Mouse (Mus musculus) small intestine, adult 2 months (tissue): Measurements from ENCODE around the gene Tsnax. TPM values are rescaled to one million over a fixed set of nuclear protein-coding genes. Genes with fewer than 3 reads are reported as not detected.

Experiments used
- H3K27ac ChIP-seq: fragments of 200-500 bp; 2 replicates; pipeline ENCODE4 v1.5.1; 2012; ENCODE audit warnings: low read depth, low read length, control low read depth, inconsistent platforms; ENCODE audit not compliant: insufficient read depth
- H3K27me3 ChIP-seq: fragments of 200-500 bp; 2 replicates; pipeline ENCODE4 v1.6.1; 2012; ENCODE audit warnings: mild to moderate bottlenecking, moderate library complexity, low read length, inconsistent platforms; ENCODE audit not compliant: control insufficient read depth, insufficient read depth
- H3K36me3 ChIP-seq: fragments of 200-500 bp; 2 replicates; pipeline ENCODE4 v1.6.1; 2012; ENCODE audit warnings: mild to moderate bottlenecking, low read length, control low read depth, inconsistent platforms; ENCODE audit not compliant: control insufficient read depth, insufficient read depth
- H3K4me1 ChIP-seq: fragments of 200-500 bp; 2 replicates; pipeline ENCODE4 v1.6.1; 2012; ENCODE audit warnings: low read length, inconsistent platforms, mixed read lengths; ENCODE audit not compliant: control insufficient read depth, insufficient read depth, insufficient read length
- H3K4me3 ChIP-seq: fragments of 200-500 bp; 2 replicates; pipeline ENCODE4 v1.5.1; 2012; ENCODE audit warnings: low read depth, mild to moderate bottlenecking, control low read depth, inconsistent platforms, low read length, moderate library complexity
- CTCF ChIP-seq: fragments of 200-500 bp; IDR thresholded peaks from 2 replicates; pipeline ENCODE4 v1.5.1; 2012; ENCODE audit warnings: low read depth, mild to moderate bottlenecking, control low read depth, inconsistent platforms, low read length, moderate library complexity, mixed read lengths; ENCODE audit not compliant: insufficient replicate concordance, insufficient read length; ENCODE audit errors: extremely low read depth
- POLR2A ChIP-seq: fragments of 200-500 bp; IDR thresholded peaks from 2 replicates; pipeline ENCODE4 v1.6.1; 2012; ENCODE audit warnings: low read depth, mild to moderate bottlenecking, control low read depth, inconsistent platforms, low read length, moderate library complexity
- WGBS: fragments of 180-500 bp; shearing (Covaris S2); methylation state at CpG from one replicate; pipeline ENCODE4 v1.1.7; 2018; 5-methylcytosine and 5-hydroxymethylcytosine counted together
- polyA plus RNA-seq: library from polyadenylated mRNA; depleted of rRNA; stranded (reverse); fragments of >200 nt; gene quantifications from 2 replicates; pipeline ENCODE4 v1.2.3, GENCODE M21; 2012

Gene Tsnax
- polyA plus RNA-seq, 1 experiment, result 12.0 TPM

DNA sequence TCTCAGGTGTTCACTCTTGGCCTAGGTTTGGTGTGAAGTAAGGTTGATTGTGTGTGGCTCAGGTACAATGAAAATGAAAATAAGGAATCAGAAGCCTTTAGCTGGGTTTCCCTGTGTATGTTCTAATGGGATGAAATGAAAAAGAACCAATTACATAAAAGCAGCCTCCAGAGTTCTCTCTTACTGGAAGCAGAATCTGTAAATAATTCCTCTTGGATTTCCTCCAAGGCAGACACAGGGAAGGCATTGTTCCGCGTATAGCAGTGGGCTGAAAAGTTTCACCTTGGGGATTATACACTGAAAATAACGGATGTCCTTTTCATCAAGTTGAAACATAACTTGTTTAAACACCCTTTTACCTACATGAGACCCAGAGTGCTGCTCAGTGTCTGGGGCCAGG lies 14.4 kb downstream of the Tsnax start:
- Histone ChIP-seq H3K27me3 (no peaks in the 10 kb centered on the region), H3K4me1 (peaks cover 9% of the 10 kb centered on the region), H3K36me3 (peaks cover 55% of the 10 kb centered on the region), H3K27ac (no peak overlapping the region), H3K4me3 (no peak overlapping the region)
- no peak for TF ChIP-seq CTCF
- no peak for TF ChIP-seq POLR2A
- WGBS, result 42% methylated on average over 3 of the region's 3 CpGs

DNA sequence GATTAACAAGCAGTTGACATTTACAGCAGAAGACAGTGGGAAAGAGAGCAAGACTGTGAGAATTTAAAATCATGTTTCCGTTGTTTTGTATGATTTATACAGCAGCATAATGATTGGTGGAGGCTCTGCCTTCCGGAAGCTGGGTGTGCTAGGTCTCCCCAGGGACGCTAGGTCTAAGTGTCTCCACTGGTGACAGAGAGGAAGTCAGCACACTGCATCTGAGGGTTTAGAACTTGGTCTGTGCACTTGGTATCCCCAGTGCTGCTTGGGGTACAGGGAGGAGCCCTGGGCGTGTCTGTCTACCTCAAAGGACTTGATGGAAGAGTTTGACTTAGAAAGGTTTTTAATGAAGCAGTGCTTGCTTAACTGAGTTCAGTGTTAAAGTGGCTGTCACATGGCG lies 16.0 kb downstream of the Tsnax start:
- no peak overlapping the region for H3K4me3 ChIP-seq
- peaks cover 13% of the 10 kb centered on the region for H3K4me1 ChIP-seq
- no peaks in the 10 kb centered on the region for H3K27me3 ChIP-seq
- H3K27ac ChIP-seq, result no peak overlapping the region
- TF ChIP-seq CTCF (no peak), POLR2A (no peak)
- H3K36me3 ChIP-seq, result peaks cover 63% of the 10 kb centered on the region
- WGBS, result 93% methylated on average over 5 of the region's 5 CpGs

DNA sequence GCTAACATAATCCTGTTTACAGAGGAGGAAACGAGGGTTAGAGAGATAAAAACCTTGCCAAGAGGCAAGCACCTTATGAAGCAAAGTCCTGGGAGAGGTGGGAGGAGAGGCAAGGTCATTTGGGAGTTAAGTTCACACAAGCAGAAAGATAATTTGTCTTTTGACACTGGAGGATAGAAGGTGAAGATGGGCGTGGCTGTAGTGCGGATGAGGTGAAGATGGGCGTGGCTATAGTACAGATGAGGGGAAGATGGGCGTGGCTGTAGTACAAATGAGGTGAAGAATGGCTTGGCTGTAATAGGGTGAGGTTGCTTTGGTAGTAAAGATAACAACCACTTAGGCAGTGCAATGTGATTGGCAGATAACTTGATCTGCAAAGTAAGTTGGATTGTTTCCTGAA lies 18.5 kb downstream of the Tsnax start:
- 27% methylated on average over 5 of the region's 5 CpGs for WGBS
- Histone ChIP-seq H3K27me3 (no peaks in the 10 kb centered on the region), H3K27ac (peak overlapping the region; percentile 73), H3K36me3 (peaks cover 47% of the 10 kb centered on the region), H3K4me1 (peaks cover 17% of the 10 kb centered on the region), H3K4me3 (no peak overlapping the region)
- TF ChIP-seq POLR2A (no peak), CTCF (no peak)

DNA sequence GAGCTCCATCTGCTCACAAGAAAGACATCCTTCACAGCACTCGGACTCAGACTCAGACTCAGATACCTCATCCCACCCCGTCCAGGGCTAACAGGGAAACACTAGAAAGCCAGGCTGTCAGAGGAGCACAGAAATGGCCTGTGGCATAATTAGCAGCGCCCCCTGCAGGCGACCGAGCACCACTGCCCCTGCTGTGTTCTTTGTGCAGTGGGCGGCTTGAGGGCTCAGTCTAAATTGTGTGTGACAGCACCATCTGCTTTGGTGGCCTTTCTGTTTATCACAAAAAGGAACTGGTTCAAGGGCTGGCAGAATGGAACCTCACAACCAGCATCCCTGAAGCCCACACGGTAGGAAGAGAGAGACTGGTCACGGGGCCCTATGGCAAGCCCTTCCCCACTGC lies 21.9 kb downstream of the Tsnax start:
- Histone ChIP-seq H3K27ac (no peak overlapping the region), H3K4me3 (no peak overlapping the region), H3K27me3 (no peaks in the 10 kb centered on the region), H3K36me3 (peaks cover 26% of the 10 kb centered on the region), H3K4me1 (peaks cover 17% of the 10 kb centered on the region)
- WGBS, result 47% methylated on average over 8 of the region's 8 CpGs
- TF ChIP-seq POLR2A, result no peak
- TF ChIP-seq CTCF, result peak; percentile 75

DNA sequence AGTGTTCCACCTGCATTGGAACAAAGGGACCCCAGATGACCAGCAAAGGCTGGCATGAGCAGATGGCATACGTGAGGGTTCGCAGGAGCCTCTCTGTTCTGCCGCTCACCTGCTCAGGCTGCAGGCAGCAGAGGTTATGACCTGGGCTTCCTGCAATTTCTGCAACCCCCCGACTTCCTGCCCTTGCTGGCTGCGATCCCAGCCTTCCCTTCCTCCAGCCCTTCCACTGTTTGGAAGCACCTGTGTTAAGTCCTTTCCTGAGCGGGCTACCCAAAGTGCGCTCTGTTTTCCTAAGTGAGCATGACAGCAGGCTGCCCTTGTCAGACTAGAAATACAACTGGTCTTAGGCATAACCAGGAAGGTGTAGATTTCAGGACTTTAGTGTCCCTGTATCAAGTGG lies 24.3 kb downstream of the Tsnax start:
- Histone ChIP-seq H3K27ac (no peak overlapping the region), H3K4me3 (no peak overlapping the region), H3K27me3 (no peaks in the 10 kb centered on the region), H3K36me3 (peaks cover 16% of the 10 kb centered on the region), H3K4me1 (peaks cover 9% of the 10 kb centered on the region; the same call in 1 of the 2 replicates)
- 77% methylated on average over 7 of the region's 7 CpGs for WGBS
- TF ChIP-seq POLR2A, result no peak
- TF ChIP-seq CTCF, result no peak

DNA sequence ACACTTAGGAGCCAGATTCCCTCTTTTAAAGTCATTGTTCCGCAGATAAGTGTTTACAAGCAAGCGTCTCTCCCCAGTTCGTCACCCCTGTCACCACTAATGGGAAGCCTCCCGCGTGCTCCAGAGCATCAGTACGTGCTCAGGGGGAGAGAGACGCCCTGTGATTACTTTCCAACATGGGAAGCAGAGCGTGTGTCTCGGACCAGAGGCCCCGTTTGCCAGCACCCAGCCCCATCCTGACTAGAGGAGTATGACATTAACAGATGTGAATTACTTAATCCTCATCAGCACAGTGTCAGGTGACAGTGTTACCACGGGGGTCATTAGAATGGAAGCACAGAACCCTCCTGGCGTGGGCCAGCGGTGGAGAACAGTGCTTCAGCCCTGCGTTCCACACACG lies 25.9 kb downstream of the Tsnax start:
- no peak for TF ChIP-seq CTCF
- no peak for TF ChIP-seq POLR2A
- H3K36me3 ChIP-seq, result peaks cover 4% of the 10 kb centered on the region
- H3K4me1 ChIP-seq, result peaks cover 4% of the 10 kb centered on the region; the same call in 1 of the 2 replicates
- 86% methylated on average over 15 of the region's 15 CpGs for WGBS
- no peaks in the 10 kb centered on the region for H3K27me3 ChIP-seq
- H3K27ac ChIP-seq, result no peak overlapping the region
- H3K4me3 ChIP-seq, result no peak overlapping the region

DNA sequence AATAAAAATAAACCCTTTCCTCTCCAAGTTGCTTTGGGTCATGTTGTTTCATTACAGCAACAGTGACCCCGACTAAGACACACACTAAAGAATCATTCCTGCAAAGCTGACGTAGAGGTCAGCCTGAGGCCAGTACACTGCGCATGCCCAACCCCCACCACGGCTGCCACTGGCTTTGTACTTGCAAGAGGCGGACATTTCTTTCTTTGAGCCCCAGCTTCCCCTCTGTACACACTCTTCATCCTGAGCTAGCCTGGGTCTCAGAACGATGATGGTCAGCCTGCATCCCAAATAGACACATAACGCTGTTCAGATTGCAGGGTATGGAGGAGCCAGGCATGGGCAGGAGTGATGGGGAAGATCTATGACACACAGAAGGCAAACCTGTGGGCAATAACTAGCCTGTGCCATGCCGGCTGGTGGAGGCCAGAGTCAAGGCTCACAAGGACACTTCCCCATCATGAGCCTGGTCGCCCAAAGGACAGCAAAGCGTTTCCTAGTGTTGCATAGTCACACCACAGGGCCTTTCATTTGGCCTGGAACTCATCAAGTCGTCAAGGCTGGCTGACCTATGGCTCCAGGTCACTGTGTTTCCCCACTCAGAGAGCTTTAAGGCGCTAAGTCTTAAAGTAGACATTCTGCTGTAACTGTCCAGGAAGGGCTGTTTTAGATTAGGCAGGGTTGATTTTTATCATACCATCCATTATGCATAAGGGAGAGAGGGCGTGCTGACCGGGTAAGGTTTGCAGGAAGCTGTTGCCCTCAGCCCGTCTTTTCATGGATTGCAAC lies 28.0 kb downstream of the Tsnax start:
- no peak overlapping the region for H3K4me3 ChIP-seq
- H3K27me3 ChIP-seq, result no peaks in the 10 kb centered on the region
- H3K4me1 ChIP-seq, result no peaks in the 10 kb centered on the region
- H3K36me3 ChIP-seq, result peaks cover 4% of the 10 kb centered on the region; the same call in 1 of the 2 replicates
- 70% methylated on average over 15 of the region's 15 CpGs for WGBS
- TF ChIP-seq CTCF, result no peak
- TF ChIP-seq POLR2A, result no peak
- H3K27ac ChIP-seq, result no peak overlapping the region

DNA sequence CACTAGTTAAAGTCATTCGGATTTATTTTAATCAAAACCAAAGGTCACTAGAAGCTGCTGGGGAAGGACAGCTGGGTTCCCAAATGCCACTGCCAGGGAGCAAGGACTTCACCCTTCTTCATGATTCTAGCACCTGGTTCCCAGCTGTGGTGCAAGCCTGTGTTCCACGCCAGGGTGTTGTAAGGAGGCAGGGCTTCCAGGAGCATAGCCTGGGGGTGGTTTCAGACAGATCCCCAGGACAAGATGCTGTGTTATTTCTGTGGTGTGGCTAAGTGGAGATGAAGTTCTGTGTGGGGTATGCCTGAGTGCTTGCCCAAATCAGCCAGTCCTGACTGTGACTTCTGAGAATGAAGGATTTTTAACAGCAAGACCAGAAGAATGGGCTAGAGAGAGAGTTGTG lies 28.7 kb downstream of the Tsnax start:
- no peak overlapping the region for H3K4me3 ChIP-seq
- peaks cover 4% of the 10 kb centered on the region; the same call in 1 of the 2 replicates for H3K36me3 ChIP-seq
- TF ChIP-seq POLR2A, result no peak
- H3K27ac ChIP-seq, result no peak overlapping the region
- WGBS, result 22% methylated on average over 2 of the region's 2 CpGs
- H3K27me3 ChIP-seq, result no peaks in the 10 kb centered on the region
- no peaks in the 10 kb centered on the region for H3K4me1 ChIP-seq
